In genomic region chr6:148574742-148575453, GRCm38 (mm10) we compare ENCODE assay signal across 24 mouse cellular contexts.
DNase-seq lines count a peak whose midpoint lies in the region; ATAC-seq and TF ChIP-seq lines count a peak whose summit lies in the region.
"Had no signal": no experiment of that assay in that cellular context is flagged by ENCODE, and none has a peak within 500 bp of the region (broad histone marks: within the 10 kb centered on the region; RNA-seq: fewer than 3 reads in every experiment).

No protein-coding gene starts in this region.

- H3K9me3 ChIP-seq in hindbrain, embryonic 12.5 days (replicated peaks) = no peaks in the 10 kb centered on the region
- H3K9me3 ChIP-seq in hindbrain, embryonic 16.5 days (ENCODE audit: control insufficient read depth, low read length) = no peaks in the 10 kb centered on the region; the same call in 1 of the 2 replicates
- no peaks in the 10 kb centered on the region for H3K9me3 ChIP-seq in midbrain, embryonic 13.5 days
- no peaks in the 10 kb centered on the region for H3K9me3 ChIP-seq in midbrain, postnatal 0 days (ENCODE audit: low read length)
- no peaks in the 10 kb centered on the region for H3K9me3 ChIP-seq in neural tube, embryonic 12.5 days
- H3K9me3 ChIP-seq in neural tube, embryonic 15.5 days (replicated peaks) = no peaks in the 10 kb centered on the region
- H3K9me3 ChIP-seq in neural tube, embryonic 13.5 days = 0 out of 2 replicates have a peak, but pooled peaks cover 4% of the 10 kb centered on the region
- H3K9me3 ChIP-seq: embryonic facial prominence, embryonic 15.5 days; forebrain, embryonic 15.5 days; heart, embryonic 15.5 days; hindbrain, embryonic 10.5 days had no signal

- H3K4me1 ChIP-seq in hindbrain, embryonic 12.5 days = no peaks in the 10 kb centered on the region
- H3K4me1 ChIP-seq in hindbrain, embryonic 16.5 days (ENCODE audit: control insufficient read depth, insufficient read depth, low read depth, low read length) = peaks cover 2% of the 10 kb centered on the region
- peaks cover 8% of the 10 kb centered on the region; the same call in 1 of the 2 replicates for H3K4me1 ChIP-seq in midbrain, embryonic 13.5 days (replicated peaks)
- H3K4me1 ChIP-seq in midbrain, postnatal 0 days (ENCODE audit: insufficient read depth, low read length) = no peaks in the 10 kb centered on the region
- H3K4me1 ChIP-seq in neural tube, embryonic 12.5 days = no peaks in the 10 kb centered on the region
- H3K4me1 ChIP-seq in neural tube, embryonic 15.5 days = peaks cover 8% of the 10 kb centered on the region
- peaks cover 19% of the 10 kb centered on the region; the same call in 1 of the 2 replicates for H3K4me1 ChIP-seq in neural tube, embryonic 13.5 days (replicated peaks)
- H3K4me1 ChIP-seq: embryonic facial prominence, embryonic 15.5 days; hindbrain, embryonic 10.5 days had no signal

- WGBS in hindbrain, embryonic 12.5 days = 75% methylated on average over 7 of the region's 7 CpGs
- 62% methylated on average over 7 of the region's 7 CpGs for WGBS in hindbrain, embryonic 16.5 days
- 65% methylated on average over 7 of the region's 7 CpGs for WGBS in midbrain, embryonic 13.5 days
- 62% methylated on average over 7 of the region's 7 CpGs for WGBS in midbrain, postnatal 0 days
- WGBS in neural tube, embryonic 12.5 days = 69% methylated on average over 7 of the region's 7 CpGs
- WGBS in neural tube, embryonic 15.5 days = 53% methylated on average over 7 of the region's 7 CpGs
- 55% methylated on average over 7 of the region's 7 CpGs for WGBS in neural tube, embryonic 13.5 days

- no peak overlapping the region for H3K9ac ChIP-seq in hindbrain, embryonic 12.5 days
- H3K9ac ChIP-seq in hindbrain, embryonic 16.5 days (ENCODE audit: low read depth, low read length) = no peak overlapping the region
- H3K9ac ChIP-seq in midbrain, embryonic 13.5 days (replicated peaks) = no peak overlapping the region
- H3K9ac ChIP-seq in midbrain, postnatal 0 days (replicated peaks; ENCODE audit: low read length, poor library complexity, severe bottlenecking) = no peak overlapping the region
- no peak overlapping the region for H3K9ac ChIP-seq in neural tube, embryonic 12.5 days
- H3K9ac ChIP-seq in neural tube, embryonic 15.5 days (replicated peaks) = no peak overlapping the region
- no peak overlapping the region for H3K9ac ChIP-seq in neural tube, embryonic 13.5 days
- H3K9ac ChIP-seq: embryonic facial prominence, embryonic 15.5 days; forebrain, embryonic 15.5 days; heart, embryonic 15.5 days had no signal

- ATAC-seq in hindbrain, embryonic 12.5 days (ENCODE audit: low FRiP score) = peak; percentile 71
- ATAC-seq in hindbrain, embryonic 16.5 days = no peak
- 0 out of 2 replicates have a peak, but pooled peaks have one; percentile 58 for ATAC-seq in midbrain, embryonic 13.5 days
- ATAC-seq in midbrain, postnatal 0 days (ENCODE audit: low FRiP score) = no peak
- peak; percentile 61 for ATAC-seq in neural tube, embryonic 12.5 days (ENCODE audit: low FRiP score, low read depth)
- no peak for ATAC-seq in neural tube, embryonic 15.5 days (ENCODE audit: low FRiP score)
- ATAC-seq in neural tube, embryonic 13.5 days (ENCODE audit: low read depth) = peak; percentile 68; the same call in 1 of the 2 replicates
- ATAC-seq: activated CD4-positive, CD25-positive, alpha-beta regulatory T cell, adult 4 months; forebrain, embryonic 15.5 days; inflammation-experienced regulatory T-cells, adult 6 months; Patski had no signal

- H3K27me3 ChIP-seq in hindbrain, embryonic 12.5 days = no peaks in the 10 kb centered on the region
- H3K27me3 ChIP-seq in hindbrain, embryonic 16.5 days (replicated peaks; ENCODE audit: control insufficient read depth, insufficient read depth, low read length) = no peaks in the 10 kb centered on the region
- no peaks in the 10 kb centered on the region for H3K27me3 ChIP-seq in midbrain, embryonic 13.5 days
- H3K27me3 ChIP-seq in midbrain, postnatal 0 days (ENCODE audit: insufficient read depth, low read length) = no peaks in the 10 kb centered on the region
- H3K27me3 ChIP-seq in neural tube, embryonic 12.5 days (replicated peaks) = no peaks in the 10 kb centered on the region
- H3K27me3 ChIP-seq in neural tube, embryonic 15.5 days (replicated peaks) = no peaks in the 10 kb centered on the region
- no peaks in the 10 kb centered on the region for H3K27me3 ChIP-seq in neural tube, embryonic 13.5 days
- H3K27me3 ChIP-seq: CH12.LX; embryonic facial prominence, embryonic 15.5 days; forebrain, embryonic 15.5 days; heart, embryonic 15.5 days; Patski had no signal

- no peak overlapping the region for H3K4me3 ChIP-seq in hindbrain, embryonic 12.5 days
- H3K4me3 ChIP-seq in hindbrain, embryonic 16.5 days (ENCODE audit: low read length) = no peak overlapping the region
- no peak overlapping the region for H3K4me3 ChIP-seq in midbrain, embryonic 13.5 days (replicated peaks)
- H3K4me3 ChIP-seq in midbrain, postnatal 0 days (ENCODE audit: low read depth, low read length) = no peak overlapping the region
- H3K4me3 ChIP-seq in neural tube, embryonic 12.5 days = no peak overlapping the region
- H3K4me3 ChIP-seq in neural tube, embryonic 15.5 days (replicated peaks) = no peak overlapping the region
- no peak overlapping the region for H3K4me3 ChIP-seq in neural tube, embryonic 13.5 days
- H3K4me3 ChIP-seq: embryonic facial prominence, embryonic 15.5 days; erythroblast, embryonic 14.5 days; forebrain, embryonic 15.5 days; heart, adult 2 months; heart, embryonic 15.5 days; hindbrain, embryonic 10.5 days had no signal

- no peak for DNase-seq in midbrain, postnatal 0 days (ENCODE audit: low spot score)
- no peak for DNase-seq in left cerebral cortex, adult 18-20 months (ENCODE audit: low spot score in 2 of 2)
- DNase-seq: adrenal gland, postnatal 14 days; cerebellum, adult 18-20 months; cerebellum, adult 9-11 months; cerebellum, postnatal 36 days; heart, adult 2 months; heart, postnatal 14 days had no signal

- H3K36me3 ChIP-seq in hindbrain, embryonic 12.5 days = no peaks in the 10 kb centered on the region
- H3K36me3 ChIP-seq in hindbrain, embryonic 16.5 days (ENCODE audit: control insufficient read depth, insufficient read depth, low read length) = no peaks in the 10 kb centered on the region
- no peaks in the 10 kb centered on the region for H3K36me3 ChIP-seq in midbrain, embryonic 13.5 days
- H3K36me3 ChIP-seq in midbrain, postnatal 0 days (ENCODE audit: insufficient read depth, low read length) = no peaks in the 10 kb centered on the region
- no peaks in the 10 kb centered on the region for H3K36me3 ChIP-seq in neural tube, embryonic 12.5 days
- no peaks in the 10 kb centered on the region for H3K36me3 ChIP-seq in neural tube, embryonic 15.5 days
- no peaks in the 10 kb centered on the region for H3K36me3 ChIP-seq in neural tube, embryonic 13.5 days
- H3K36me3 ChIP-seq: embryonic facial prominence, embryonic 15.5 days; forebrain, embryonic 15.5 days; heart, embryonic 15.5 days; hindbrain, embryonic 10.5 days had no signal

- TF ChIP-seq CTCF in midbrain, postnatal 0 days (IDR thresholded peaks at IDR 0.05) = no peak

- H3K27ac ChIP-seq in hindbrain, embryonic 12.5 days = 0 out of 2 replicates have a peak overlapping the region, but pooled peaks have one; percentile 17
- H3K27ac ChIP-seq in hindbrain, embryonic 16.5 days (ENCODE audit: low read depth, low read length) = no peak overlapping the region
- H3K27ac ChIP-seq in midbrain, embryonic 13.5 days = no peak overlapping the region
- no peak overlapping the region for H3K27ac ChIP-seq in midbrain, postnatal 0 days (ENCODE audit: low read depth, low read length)
- H3K27ac ChIP-seq in neural tube, embryonic 12.5 days = no peak overlapping the region
- no peak overlapping the region for H3K27ac ChIP-seq in neural tube, embryonic 15.5 days (replicated peaks)
- peak overlapping the region; percentile 43 for H3K27ac ChIP-seq in neural tube, embryonic 13.5 days (replicated peaks)
- H3K27ac ChIP-seq: embryonic facial prominence, embryonic 15.5 days; forebrain, embryonic 15.5 days; heart, adult 2 months; heart, embryonic 15.5 days; hindbrain, embryonic 10.5 days had no signal

- no peak overlapping the region for H3K4me2 ChIP-seq in hindbrain, embryonic 12.5 days (replicated peaks)
- H3K4me2 ChIP-seq in hindbrain, embryonic 16.5 days (ENCODE audit: low read length) = no peak overlapping the region
- H3K4me2 ChIP-seq in midbrain, embryonic 13.5 days (replicated peaks) = no peak overlapping the region
- no peak overlapping the region for H3K4me2 ChIP-seq in midbrain, postnatal 0 days (ENCODE audit: low read depth, low read length, poor library complexity, severe bottlenecking)
- no peak overlapping the region for H3K4me2 ChIP-seq in neural tube, embryonic 12.5 days (replicated peaks)
- H3K4me2 ChIP-seq in neural tube, embryonic 15.5 days = no peak overlapping the region
- no peak overlapping the region for H3K4me2 ChIP-seq in neural tube, embryonic 13.5 days
- H3K4me2 ChIP-seq: embryonic facial prominence, embryonic 15.5 days; forebrain, embryonic 15.5 days; heart, embryonic 11.5 days; heart, embryonic 15.5 days had no signal

Comparison
In these comparisons a context has a peak if more than half of its experiments do, and no peak if none do; other contexts are left out.
1. ATAC-seq: peak in hindbrain, embryonic 12.5 days (single experiment), midbrain, embryonic 13.5 days (single experiment), neural tube, embryonic 12.5 days (single experiment) and neural tube, embryonic 13.5 days (single experiment); none in hindbrain, embryonic 16.5 days (single experiment), midbrain, postnatal 0 days (single experiment) and neural tube, embryonic 15.5 days (single experiment).
2. H3K27ac ChIP-seq: peak in hindbrain, embryonic 12.5 days (single experiment) and neural tube, embryonic 13.5 days (single experiment); none in hindbrain, embryonic 16.5 days (single experiment), midbrain, embryonic 13.5 days (single experiment), midbrain, postnatal 0 days (single experiment), neural tube, embryonic 12.5 days (single experiment) and neural tube, embryonic 15.5 days (single experiment).